Mouse (Mus musculus) frontal cortex, postnatal 14 days (tissue): ENCODE measurements around the gene Cdhr3.
"Not testable (repeated sequence)": the region's sequence is repeated elsewhere in the genome, so short reads cannot be mapped to it uniquely, and the experiment has no call there.

Experiments used
- DNase-seq, 2 experiments: peaks; one replicate each; pipeline ENCODE4 v3.0.0; 2022; ENCODE audit warnings: low spot score in 2 of 2

Cdhr3 gene

GRCm38 (mm10) chr12:33076309-33076708 lies 16.4 kb downstream of the Cdhr3 start:
- DNase-seq = no peak

- no peak for DNase-seq
Observed at GRCm38 (mm10) chr12:33071901-33072672, 20.6 kb downstream of the Cdhr3 start.

- no peak for DNase-seq
Observed at GRCm38 (mm10) chr12:33068977-33069376, 23.7 kb downstream of the Cdhr3 start.

- DNase-seq = no peak
Observed at GRCm38 (mm10) chr12:33066355-33066754, 26.3 kb downstream of the Cdhr3 start.

GRCm38 (mm10) chr12:33065162-33065561 lies 27.5 kb downstream of the Cdhr3 start:
- no peak for DNase-seq

- no peak for DNase-seq
Observed at GRCm38 (mm10) chr12:33064266-33064665, 28.4 kb downstream of the Cdhr3 start.

- DNase-seq = no peak
Observed at GRCm38 (mm10) chr12:33063250-33063649, 29.4 kb downstream of the Cdhr3 start.

GRCm38 (mm10) chr12:33062379-33062778 lies 30.3 kb downstream of the Cdhr3 start:
- DNase-seq = not testable (repeated sequence)

- DNase-seq = peak; percentile 47 to 48
Observed at GRCm38 (mm10) chr12:33061651-33062050, 31.0 kb downstream of the Cdhr3 start.

- DNase-seq = no peak
Observed at GRCm38 (mm10) chr12:33057231-33058048, 35.2 kb downstream of the Cdhr3 start.

- DNase-seq = no peak
Observed at GRCm38 (mm10) chr12:33056574-33056973, 36.1 kb downstream of the Cdhr3 start.

- no peak for DNase-seq
Observed at GRCm38 (mm10) chr12:33056074-33056473, 36.6 kb downstream of the Cdhr3 start.

GRCm38 (mm10) chr12:33053746-33054145 lies 38.9 kb downstream of the Cdhr3 start:
- no peak for DNase-seq

- DNase-seq = no peak
Observed at GRCm38 (mm10) chr12:33053311-33053710, 39.4 kb downstream of the Cdhr3 start.

GRCm38 (mm10) chr12:33048391-33048790 lies 44.3 kb downstream of the Cdhr3 start:
- no peak for DNase-seq

GRCm38 (mm10) chr12:33046434-33046833 lies 46.2 kb downstream of the Cdhr3 start:
- DNase-seq = no peak

GRCm38 (mm10) chr12:33045533-33046361 lies 46.9 kb downstream of the Cdhr3 start:
- no peak for DNase-seq

GRCm38 (mm10) chr12:33041476-33041875 lies 51.2 kb downstream of the Cdhr3 start:
- DNase-seq = no peak

- DNase-seq = no peak
Observed at GRCm38 (mm10) chr12:33040811-33041210, 51.9 kb downstream of the Cdhr3 start.

- no peak for DNase-seq
Observed at GRCm38 (mm10) chr12:33038676-33039075, 54.0 kb downstream of the Cdhr3 start.

GRCm38 (mm10) chr12:33035719-33036521 lies 56.8 kb downstream of the Cdhr3 start:
- DNase-seq = peak; percentile 80 to 82
